Mouse (Mus musculus): Measurements from ENCODE around the gene Nostrin. TPM values are rescaled to one million over a fixed set of nuclear protein-coding genes. Genes with fewer than 3 reads are reported as not detected.

The Nostrin gene
- polyA plus RNA-seq, 1 experiment, result not detected

- no peaks in the 10 kb centered on the region; the same call in 1 of the 2 replicates for H3K4me1 ChIP-seq (ENCODE audit: control insufficient read depth, insufficient read depth, low read length)
Measured at GRCm38 (mm10) chr2:69103526-69103925, 32.1 kb upstream of the Nostrin start.

GRCm38 (mm10) chr2:69104511-69105145, 31.0 kb upstream of the Nostrin start:
- 82% methylated on average over 10 of the region's 10 CpGs for WGBS
- Histone ChIP-seq H3K4me3 (replicated peaks; ENCODE audit: control insufficient read depth, low read depth, low read length) (no peak overlapping the region), H3K4me1 (ENCODE audit: control insufficient read depth, insufficient read depth, low read length) (peaks cover 1% of the 10 kb centered on the region; the same call in 1 of the 2 replicates), H3K27ac (ENCODE audit: control insufficient read depth, insufficient read depth, low read depth, low read length, poor library complexity) (no peak overlapping the region)
- no peak for TF ChIP-seq POLR2A (IDR thresholded peaks at IDR 0.05; ENCODE audit: borderline replicate concordance, control insufficient read depth, low read depth, low read length)
- TF ChIP-seq CTCF (IDR thresholded peaks at IDR 0.05; ENCODE audit: control insufficient read depth, insufficient read depth, low read length), result no peak

More at GRCm38 (mm10) chr2:69103526-69103925, 32.1 kb upstream of the Nostrin start:
- WGBS, result 82% methylated on average over 3 of the region's 3 CpGs
- TF ChIP-seq POLR2A (IDR thresholded peaks at IDR 0.05; ENCODE audit: borderline replicate concordance, control insufficient read depth, low read depth, low read length), result no peak
- TF ChIP-seq CTCF (IDR thresholded peaks at IDR 0.05; ENCODE audit: control insufficient read depth, insufficient read depth, low read length), result no peak
- H3K27ac ChIP-seq (ENCODE audit: control insufficient read depth, insufficient read depth, low read depth, low read length, poor library complexity), result no peak overlapping the region
- H3K4me3 ChIP-seq (replicated peaks; ENCODE audit: control insufficient read depth, low read depth, low read length), result no peak overlapping the region

GRCm38 (mm10) chr2:69109246-69109645, 26.4 kb upstream of the Nostrin start:
- TF ChIP-seq CTCF (IDR thresholded peaks at IDR 0.05; ENCODE audit: control insufficient read depth, insufficient read depth, low read length) (no peak), POLR2A (IDR thresholded peaks at IDR 0.05; ENCODE audit: borderline replicate concordance, control insufficient read depth, low read depth, low read length) (no peak)
- WGBS, result 5% methylated on average over 5 of the region's 5 CpGs
- Histone ChIP-seq H3K4me1 (ENCODE audit: control insufficient read depth, insufficient read depth, low read length) (peaks cover 1% of the 10 kb centered on the region; the same call in 1 of the 2 replicates), H3K4me3 (replicated peaks; ENCODE audit: control insufficient read depth, low read depth, low read length) (no peak overlapping the region), H3K27ac (ENCODE audit: control insufficient read depth, insufficient read depth, low read depth, low read length, poor library complexity) (no peak overlapping the region)

- Histone ChIP-seq H3K4me3 (replicated peaks; ENCODE audit: control insufficient read depth, low read depth, low read length) (no peak overlapping the region), H3K4me1 (ENCODE audit: control insufficient read depth, insufficient read depth, low read length) (peaks cover 1% of the 10 kb centered on the region; the same call in 1 of the 2 replicates), H3K27ac (ENCODE audit: control insufficient read depth, insufficient read depth, low read depth, low read length, poor library complexity) (no peak overlapping the region)
- 27% methylated on average over 7 of the region's 7 CpGs for WGBS
- TF ChIP-seq CTCF (IDR thresholded peaks at IDR 0.05; ENCODE audit: control insufficient read depth, insufficient read depth, low read length), result no peak
- TF ChIP-seq POLR2A (IDR thresholded peaks at IDR 0.05; ENCODE audit: borderline replicate concordance, control insufficient read depth, low read depth, low read length), result no peak
Measured at GRCm38 (mm10) chr2:69109710-69110109, 25.9 kb upstream of the Nostrin start.

GRCm38 (mm10) chr2:69112609-69113008, 23.0 kb upstream of the Nostrin start:
- Histone ChIP-seq H3K27ac (ENCODE audit: control insufficient read depth, insufficient read depth, low read depth, low read length, poor library complexity) (no peak overlapping the region), H3K4me1 (ENCODE audit: control insufficient read depth, insufficient read depth, low read length) (peaks cover 1% of the 10 kb centered on the region; the same call in 1 of the 2 replicates), H3K4me3 (replicated peaks; ENCODE audit: control insufficient read depth, low read depth, low read length) (no peak overlapping the region)
- WGBS, result 87% methylated on average over 5 of the region's 5 CpGs
- TF ChIP-seq POLR2A (IDR thresholded peaks at IDR 0.05; ENCODE audit: borderline replicate concordance, control insufficient read depth, low read depth, low read length), result no peak
- TF ChIP-seq CTCF (IDR thresholded peaks at IDR 0.05; ENCODE audit: control insufficient read depth, insufficient read depth, low read length), result no peak

GRCm38 (mm10) chr2:69113829-69114547, 21.6 kb upstream of the Nostrin start:
- Histone ChIP-seq H3K4me1 (ENCODE audit: control insufficient read depth, insufficient read depth, low read length) (no peaks in the 10 kb centered on the region; the same call in 1 of the 2 replicates), H3K27ac (ENCODE audit: control insufficient read depth, insufficient read depth, low read depth, low read length, poor library complexity) (no peak overlapping the region), H3K4me3 (replicated peaks; ENCODE audit: control insufficient read depth, low read depth, low read length) (no peak overlapping the region)
- WGBS, result 81% methylated on average over 10 of the region's 10 CpGs
- no peak for TF ChIP-seq POLR2A (IDR thresholded peaks at IDR 0.05; ENCODE audit: borderline replicate concordance, control insufficient read depth, low read depth, low read length)
- no peak for TF ChIP-seq CTCF (IDR thresholded peaks at IDR 0.05; ENCODE audit: control insufficient read depth, insufficient read depth, low read length)

GRCm38 (mm10) chr2:69115921-69116320, 19.7 kb upstream of the Nostrin start:
- no peaks in the 10 kb centered on the region; the same call in 1 of the 2 replicates for H3K4me1 ChIP-seq (ENCODE audit: control insufficient read depth, insufficient read depth, low read length)
- TF ChIP-seq POLR2A (IDR thresholded peaks at IDR 0.05; ENCODE audit: borderline replicate concordance, control insufficient read depth, low read depth, low read length), result no peak
- no peak for TF ChIP-seq CTCF (IDR thresholded peaks at IDR 0.05; ENCODE audit: control insufficient read depth, insufficient read depth, low read length)
- no peak overlapping the region for H3K27ac ChIP-seq (ENCODE audit: control insufficient read depth, insufficient read depth, low read depth, low read length, poor library complexity)
- 81% methylated on average over 3 of the region's 3 CpGs for WGBS
- H3K4me3 ChIP-seq (replicated peaks; ENCODE audit: control insufficient read depth, low read depth, low read length), result no peak overlapping the region

- no peak overlapping the region for H3K27ac ChIP-seq (ENCODE audit: control insufficient read depth, insufficient read depth, low read depth, low read length, poor library complexity)
- H3K4me1 ChIP-seq (ENCODE audit: control insufficient read depth, insufficient read depth, low read length), result no peaks in the 10 kb centered on the region; the same call in 1 of the 2 replicates
- 71% methylated on average over 4 of the region's 4 CpGs for WGBS
- H3K4me3 ChIP-seq (replicated peaks; ENCODE audit: control insufficient read depth, low read depth, low read length), result no peak overlapping the region
- TF ChIP-seq CTCF (IDR thresholded peaks at IDR 0.05; ENCODE audit: control insufficient read depth, insufficient read depth, low read length) (no peak), POLR2A (IDR thresholded peaks at IDR 0.05; ENCODE audit: borderline replicate concordance, control insufficient read depth, low read depth, low read length) (no peak)
Measured at GRCm38 (mm10) chr2:69116767-69117166, 18.8 kb upstream of the Nostrin start.
